Mouse (Mus musculus): ENCODE data around the gene Tmeff1.
"Not testable (repeated sequence)": the region's sequence is repeated elsewhere in the genome, so short reads cannot be mapped to it uniquely, and the experiment has no call there.

The Tmeff1 gene

DNA sequence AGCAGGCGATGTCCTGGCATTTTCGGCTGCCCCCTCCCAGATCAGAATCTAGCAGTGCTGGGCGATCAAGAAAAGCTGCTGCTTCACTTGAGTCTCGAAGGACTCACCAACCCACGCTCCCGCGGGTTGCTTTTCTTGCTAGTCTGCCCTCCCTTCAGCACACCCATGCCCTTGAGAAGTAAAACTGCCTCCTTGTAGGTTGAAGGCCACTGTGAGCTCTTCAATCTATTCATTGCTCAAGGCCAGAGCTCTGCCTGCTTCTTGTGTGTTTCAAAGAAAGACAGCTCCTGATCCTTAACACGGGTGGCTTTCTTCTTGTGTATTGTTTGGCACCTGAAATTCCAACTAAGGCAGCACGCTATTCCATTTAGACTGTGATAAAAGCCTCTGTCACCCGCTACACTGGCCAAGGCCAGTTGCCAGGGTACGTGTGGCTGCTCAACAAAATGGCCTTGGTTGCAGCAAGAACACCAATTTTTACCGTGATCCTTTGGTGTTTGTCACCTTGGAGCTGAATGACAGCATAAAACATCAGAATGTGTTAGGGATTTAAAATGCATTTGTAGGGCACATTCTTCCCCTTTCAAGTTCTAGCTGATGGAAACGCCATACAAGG lies 91.7 kb downstream of the Tmeff1 start:
- DNase-seq (ENCODE audit: low spot score in 2 of 2), result no peak

- DNase-seq (ENCODE audit: low spot score in 2 of 2), result no peak
Observed at GRCm38 (mm10) chr4:48677276-48677675, 92.3 kb downstream of the Tmeff1 start.

DNA sequence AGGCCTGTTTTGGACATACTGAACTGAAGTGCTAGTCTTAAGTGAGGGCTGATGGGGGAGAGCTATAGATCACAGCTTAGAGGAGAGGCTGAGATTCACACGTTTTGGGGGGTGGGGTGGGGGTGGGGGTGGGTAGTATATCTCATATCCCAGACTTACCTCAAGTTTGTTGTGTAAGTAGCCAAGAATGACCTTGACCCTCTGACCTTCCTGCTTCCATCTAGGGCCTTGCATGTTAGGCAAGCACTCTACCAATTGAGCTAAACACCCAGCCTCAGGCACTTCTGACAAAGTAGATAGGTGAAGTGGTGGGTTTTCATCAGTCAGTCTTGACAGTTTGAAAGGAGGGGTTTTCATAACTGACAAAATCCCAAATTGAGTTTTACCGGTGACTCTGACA lies 92.8 kb downstream of the Tmeff1 start:
- no peak for DNase-seq (ENCODE audit: low spot score in 2 of 2)

DNA sequence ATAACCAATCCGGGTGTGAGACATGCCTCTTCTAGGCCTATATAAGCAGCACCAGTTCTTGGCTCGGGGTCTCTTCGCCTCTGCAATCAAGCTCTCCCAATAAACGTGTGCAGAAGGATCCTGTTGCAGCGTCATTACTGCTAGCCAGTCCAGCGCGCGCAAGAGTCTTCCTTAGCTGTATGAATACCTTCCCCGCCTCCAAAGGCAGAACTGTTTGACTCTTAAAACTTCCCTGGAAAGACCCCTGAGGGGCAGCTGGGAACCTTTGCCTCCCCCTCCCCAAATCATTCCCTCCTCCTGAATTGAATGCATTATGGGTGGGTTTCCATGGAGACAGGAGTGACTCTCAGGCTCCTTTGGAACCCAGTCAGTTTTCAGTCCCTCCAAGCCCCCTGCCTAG lies 93.8 kb downstream of the Tmeff1 start:
- DNase-seq (ENCODE audit: low spot score in 2 of 2), result no peak

- not testable (repeated sequence) for DNase-seq (ENCODE audit: low spot score in 2 of 2)
Observed at GRCm38 (mm10) chr4:48679728-48680127, 94.8 kb downstream of the Tmeff1 start.

DNA sequence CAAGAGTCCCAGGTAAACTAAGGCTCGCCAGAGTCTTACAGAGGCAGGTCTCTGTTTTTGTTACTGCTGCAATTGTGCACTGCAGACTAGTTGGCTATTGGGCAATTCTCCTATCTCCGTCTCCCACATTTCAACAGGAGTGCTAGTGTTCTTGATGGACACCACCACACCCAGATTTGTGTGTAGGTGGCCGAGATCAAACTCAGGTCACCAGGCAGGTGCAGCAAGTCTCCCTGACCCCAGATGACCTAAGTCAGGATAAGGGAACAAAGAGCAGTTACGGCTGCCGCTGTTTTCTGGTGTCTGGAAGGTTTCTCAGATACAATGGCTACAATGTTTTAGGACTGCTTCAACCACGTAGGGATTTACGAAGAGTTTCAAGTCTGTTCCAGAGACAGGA lies 95.2 kb downstream of the Tmeff1 start:
- no peak for DNase-seq (ENCODE audit: low spot score in 2 of 2)

DNA sequence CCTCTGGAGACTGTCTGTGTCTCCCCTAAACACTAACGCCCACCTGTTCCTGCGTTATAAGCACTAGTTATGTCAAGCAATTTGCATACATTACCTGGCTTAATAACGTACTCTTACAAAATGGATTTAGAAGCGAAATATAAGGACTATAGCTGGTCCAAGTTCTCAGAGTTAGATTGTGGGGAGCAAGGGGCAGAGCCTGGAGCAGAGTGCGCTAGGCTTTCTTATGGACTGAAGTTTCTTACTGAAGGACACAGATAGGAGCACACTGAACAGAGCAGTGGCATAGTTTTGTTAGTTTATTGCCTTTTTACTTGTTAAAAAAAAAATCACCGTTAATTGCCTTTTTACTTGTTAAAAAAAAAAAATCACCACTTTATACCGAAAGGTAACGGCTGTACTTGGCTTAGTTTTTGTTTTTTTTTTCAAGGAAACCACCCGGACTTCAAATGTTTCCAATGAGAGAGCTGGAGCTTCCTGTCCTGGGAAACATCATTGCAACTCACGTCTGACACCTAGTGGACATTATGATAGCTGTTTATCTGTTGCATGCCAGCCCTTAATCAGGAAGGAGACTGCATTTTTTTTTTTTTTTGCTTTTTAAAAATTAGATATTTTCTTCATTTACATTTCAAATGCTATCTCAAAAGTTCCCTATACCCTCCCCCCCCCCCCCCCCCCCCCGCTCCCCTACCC lies 95.8 kb downstream of the Tmeff1 start:
- DNase-seq (ENCODE audit: low spot score in 2 of 2), result peak in 1 of 2 experiments; percentile 58

DNA sequence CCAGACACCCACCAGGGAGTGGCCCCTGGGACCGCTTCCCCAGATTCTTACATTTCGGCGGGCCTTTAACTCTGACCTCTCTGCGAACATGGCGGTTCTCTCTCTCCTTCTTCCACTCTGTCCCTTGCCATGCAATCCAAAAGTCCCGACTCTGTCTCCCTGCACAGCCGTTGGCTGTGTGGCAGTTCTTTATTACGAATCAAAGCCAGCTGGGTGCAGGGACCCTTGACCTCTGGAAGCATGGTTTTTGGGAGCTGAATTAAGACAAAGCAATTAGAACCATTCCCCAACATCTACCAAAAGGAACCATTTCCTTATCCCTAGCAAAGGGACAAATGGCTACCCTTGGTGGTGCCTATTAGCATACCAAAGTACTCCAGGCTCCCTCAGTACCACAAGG lies 98.2 kb downstream of the Tmeff1 start:
- DNase-seq (ENCODE audit: low spot score in 2 of 2), result no peak

DNA sequence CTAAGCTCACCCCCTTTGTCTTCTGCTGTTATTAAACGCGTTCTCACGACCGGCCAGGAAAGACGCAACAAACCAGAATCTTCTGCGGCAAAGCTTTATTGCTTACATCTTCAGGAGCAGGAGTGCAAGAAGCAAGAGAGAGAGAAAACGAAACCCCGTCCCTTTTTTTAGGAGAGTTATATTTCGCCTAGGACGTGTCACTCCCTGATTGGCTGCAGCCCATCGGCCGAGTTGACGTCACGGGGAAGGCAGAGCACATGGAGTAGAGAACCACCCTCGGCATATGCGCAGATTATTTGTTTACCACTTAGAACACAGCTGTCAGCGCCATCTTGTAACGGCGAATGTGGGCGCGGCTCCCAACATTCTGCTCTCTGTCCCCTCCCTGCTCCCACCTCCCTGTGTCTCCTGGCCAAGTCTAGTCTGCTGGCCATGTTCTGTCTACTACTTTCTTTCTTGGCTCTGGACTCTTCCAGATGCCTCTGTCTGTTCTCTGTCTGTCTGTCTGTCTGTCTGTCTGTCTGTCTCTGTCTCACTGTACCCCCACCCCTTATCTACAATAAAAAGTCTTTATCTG lies 98.7 kb downstream of the Tmeff1 start:
- DNase-seq (ENCODE audit: low spot score in 2 of 2), result peak in 1 of 2 experiments; percentile 33

GRCm38 (mm10) chr4:48684593-48685187 lies 99.7 kb downstream of the Tmeff1 start:
- no peak for DNase-seq (ENCODE audit: low spot score in 2 of 2)

- DNase-seq (ENCODE audit: low spot score in 2 of 2), result no peak
Observed at GRCm38 (mm10) chr4:48688148-48688547, 103.2 kb downstream of the Tmeff1 start.

DNA sequence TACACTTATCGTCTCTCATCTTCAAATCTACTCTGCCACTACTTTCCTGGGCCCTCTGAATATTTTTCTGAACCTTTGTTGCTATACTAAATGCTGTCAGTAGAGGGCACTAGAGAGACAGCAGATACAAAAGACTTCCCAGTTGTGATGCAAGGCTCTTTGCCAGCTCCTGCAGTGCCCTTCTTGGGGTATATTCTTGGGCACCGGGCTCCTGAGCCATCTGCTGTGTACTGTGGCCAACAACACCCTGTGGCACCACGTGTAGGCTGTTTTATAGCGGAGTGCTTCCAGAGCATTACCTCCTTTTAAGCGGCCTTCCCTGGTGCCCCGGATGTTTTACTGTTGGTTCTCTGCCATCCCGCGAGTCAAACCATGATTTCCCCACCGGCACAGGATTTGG lies 105.7 kb downstream of the Tmeff1 start:
- peak; percentile 47 to 72 for DNase-seq (ENCODE audit: low spot score in 2 of 2)

- peak in 1 of 2 experiments; percentile 66 for DNase-seq (ENCODE audit: low spot score in 2 of 2)
Observed at GRCm38 (mm10) chr4:48691793-48692437, 106.9 kb downstream of the Tmeff1 start.

DNA sequence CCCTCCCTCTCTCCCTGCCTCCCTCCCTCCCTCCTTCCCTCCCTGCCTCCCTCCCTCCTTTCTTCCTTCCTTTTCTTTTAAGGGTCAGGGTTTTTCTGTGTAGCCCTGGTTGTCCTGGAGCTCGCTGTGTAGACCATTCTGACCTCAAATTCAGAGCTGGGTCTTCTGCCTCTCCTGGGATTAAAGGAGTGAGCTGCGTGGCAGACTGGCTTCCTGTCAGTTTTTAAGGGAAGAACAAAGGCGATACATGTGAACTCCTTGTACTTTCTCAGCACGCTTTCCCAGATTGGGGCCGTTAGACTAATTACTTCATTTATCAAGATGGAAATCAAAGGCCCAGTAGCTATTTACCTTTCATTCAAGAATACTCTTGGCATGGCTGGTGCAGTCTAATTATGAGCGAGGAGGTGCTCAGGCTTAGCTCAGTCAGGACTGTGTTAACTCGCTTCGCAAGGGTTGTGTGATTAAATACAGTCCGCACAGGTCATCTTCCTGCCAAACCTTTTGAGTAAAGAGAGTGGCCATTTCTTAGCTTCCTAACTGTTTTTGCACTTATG lies 107.8 kb downstream of the Tmeff1 start:
- no peak for DNase-seq (ENCODE audit: low spot score in 2 of 2)

DNA sequence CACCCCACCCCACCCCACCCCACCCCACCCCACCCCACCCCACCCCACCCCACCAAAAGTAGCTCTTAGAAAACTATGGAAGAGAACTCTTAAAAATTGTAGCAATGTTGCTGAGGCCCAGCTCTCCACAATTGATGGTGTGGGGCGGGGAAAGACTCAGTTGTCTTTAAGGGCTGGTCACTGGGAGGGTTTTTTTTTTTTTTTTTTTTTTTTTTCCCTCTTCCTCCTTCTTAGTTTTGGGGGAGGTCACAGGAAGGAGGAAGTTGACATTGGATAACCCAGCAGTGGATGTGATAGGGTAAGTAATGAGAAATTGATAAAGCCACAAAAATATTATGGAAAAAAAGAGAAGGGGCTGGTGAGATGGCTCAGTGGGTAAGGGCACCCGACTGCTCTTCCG lies 111.7 kb downstream of the Tmeff1 start:
- DNase-seq (ENCODE audit: low spot score in 2 of 2), result no peak

GRCm38 (mm10) chr4:48697302-48697701 lies 112.3 kb downstream of the Tmeff1 start:
- no peak for DNase-seq (ENCODE audit: low spot score in 2 of 2)

Measured in left cerebral cortex, adult 9 months (tissue).